Mouse (Mus musculus) embryonic facial prominence, embryonic 14.5 days (tissue): ENCODE measurements around the gene Hmgb3. TPM values are rescaled to one million over a fixed set of nuclear protein-coding genes. Genes with fewer than 3 reads are reported as not detected.

ENCODE experiments used
- ATAC-seq: fragments of 200-750 bp; cut with Nextera tagmentation; 2 replicates; pipeline ENCODE4 v1.8.0; 2017; ENCODE audit warnings: low read depth, moderate number of reproducible peaks, moderate TSS enrichment
- DNase-seq: peaks from one replicate; pipeline ENCODE4 v3.0.0-alpha.2; 2015; ENCODE audit warnings: low spot score
- H3K27ac ChIP-seq: fragments of 300-500 bp; sonication (generic); replicated peaks from 2 replicates; pipeline ENCODE4 v1.5.1; 2014; ENCODE audit warnings: low read depth, mild to moderate bottlenecking, low read length, moderate library complexity
- H3K27me3 ChIP-seq: fragments of 300-500 bp; sonication (generic); replicated peaks from 2 replicates; pipeline ENCODE4 v1.6.1; 2014; ENCODE audit warnings: low read length; ENCODE audit not compliant: control insufficient read depth, insufficient read depth
- H3K36me3 ChIP-seq: fragments of 300-500 bp; sonication (generic); 2 replicates; pipeline ENCODE4 v1.6.1; 2014; ENCODE audit warnings: low read length, mixed read lengths; ENCODE audit not compliant: control insufficient read depth, insufficient read depth
- H3K4me1 ChIP-seq: fragments of 300-500 bp; sonication (generic); 2 replicates; pipeline ENCODE4 v1.6.1; 2014; ENCODE audit warnings: antibody characterized with exemption, low read length; ENCODE audit not compliant: control insufficient read depth, insufficient read depth
- H3K4me2 ChIP-seq: fragments of 300-500 bp; sonication (generic); 2 replicates; pipeline ENCODE4 v1.6.1; 2014; ENCODE audit warnings: low read depth, mild to moderate bottlenecking, low read length, moderate library complexity, mixed read lengths
- H3K4me3 ChIP-seq: fragments of 300-500 bp; sonication (generic); 2 replicates; pipeline ENCODE4 v1.5.1; 2014; ENCODE audit warnings: low read depth, mild to moderate bottlenecking, low read length
- H3K9ac ChIP-seq: fragments of 300-500 bp; sonication (generic); 2 replicates; pipeline ENCODE4 v1.6.1; 2014; ENCODE audit warnings: low read depth, mild to moderate bottlenecking, low read length, moderate library complexity, mixed read lengths
- H3K9me3 ChIP-seq: fragments of 300-500 bp; sonication (generic); 2 replicates; pipeline ENCODE4 v1.6.1; 2016; ENCODE audit warnings: low read length; ENCODE audit not compliant: control insufficient read depth
- WGBS: fragments of 180-500 bp; shearing (Covaris S2); extraction: QIAGEN DNeasy Blood & Tissue Kit; methylation state at CpG from one replicate; pipeline ENCODE4 v1.1.7; 2014; 5-methylcytosine and 5-hydroxymethylcytosine counted together
- polyA plus RNA-seq: library from polyadenylated mRNA; unstranded; fragments of >200 nt; fragmentation: Nextera tagmentation; extraction: Ambion mirVana; gene quantifications from 2 replicates; pipeline ENCODE4 v1.2.1, GENCODE M21; 2014

Hmgb3 gene
- polyA plus RNA-seq, 1 experiment from 2014 or later, result 122 TPM

DNA sequence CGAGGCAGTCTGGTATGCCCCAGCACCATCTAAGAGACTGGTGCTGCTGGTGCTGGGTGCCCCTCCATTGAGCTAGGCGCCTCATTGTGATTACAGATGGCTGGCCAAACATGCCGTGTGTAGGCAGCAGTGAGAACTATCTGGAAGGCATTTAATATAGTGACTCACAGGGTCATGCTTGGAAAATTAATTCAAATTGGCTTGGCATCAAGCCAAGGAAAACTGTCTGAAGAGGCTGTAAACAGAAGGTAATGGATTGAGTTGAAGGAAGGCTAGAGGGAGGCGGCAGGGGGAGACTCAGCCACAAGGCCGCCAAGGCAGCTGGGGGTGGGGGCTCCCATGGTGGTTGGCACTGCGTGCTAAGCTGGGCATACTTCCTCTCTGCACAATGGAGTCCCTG lies 27.1 kb upstream of the Hmgb3 start:
- Histone ChIP-seq H3K27ac (no peak overlapping the region), H3K4me1 (peaks cover 4% of the 10 kb centered on the region; the same call in 1 of the 2 replicates), H3K4me2 (no peak overlapping the region), H3K9ac (no peak overlapping the region), H3K9me3 (no peaks in the 10 kb centered on the region), H3K36me3 (no peaks in the 10 kb centered on the region), H3K4me3 (no peak overlapping the region), H3K27me3 (no peaks in the 10 kb centered on the region)
- DNase-seq (peak; percentile 65), ATAC-seq (peak; percentile 37)
- WGBS, result 47% methylated on average over 4 of the region's 6 CpGs

DNA sequence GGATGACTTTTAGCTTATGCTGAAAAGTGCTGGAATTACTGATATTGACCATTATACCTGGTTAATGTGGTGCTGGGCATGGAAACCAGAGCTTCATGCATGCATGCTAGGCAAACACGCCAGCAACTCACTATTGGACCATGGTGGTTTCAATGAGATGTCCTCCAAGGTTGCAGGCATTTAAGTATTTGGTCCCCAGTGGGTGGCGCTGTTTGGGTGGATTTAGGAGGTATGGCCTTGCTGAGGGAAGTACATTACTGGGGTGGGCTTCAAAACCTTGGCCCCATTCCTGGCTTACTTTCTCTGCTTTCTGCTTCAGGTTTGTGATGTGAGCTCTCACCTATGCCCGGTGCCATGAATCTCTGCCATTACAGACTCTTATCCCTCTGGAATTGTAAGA lies 23.1 kb upstream of the Hmgb3 start:
- no peaks in the 10 kb centered on the region for H3K36me3 ChIP-seq
- 57% methylated on average over 3 of the region's 3 CpGs for WGBS

DNA sequence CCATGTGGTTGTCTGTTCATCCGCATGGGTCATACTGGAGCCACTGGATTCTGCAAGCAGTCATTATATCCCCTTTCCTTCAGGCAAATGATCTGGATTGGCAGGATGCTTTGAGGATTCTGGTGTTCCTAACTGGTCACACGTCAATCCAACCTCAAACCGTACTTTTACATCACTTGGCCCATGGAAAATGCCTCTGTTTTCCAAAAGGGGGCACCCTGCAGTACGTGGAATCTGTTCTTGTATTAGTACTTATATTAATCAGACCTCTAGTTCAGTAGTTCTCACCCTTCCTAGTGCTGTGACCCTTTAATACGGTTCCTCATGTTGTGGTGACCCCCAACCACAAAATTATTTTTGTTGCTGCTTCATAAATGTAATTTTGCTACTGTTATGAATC lies 21.6 kb upstream of the Hmgb3 start:
- Histone ChIP-seq H3K27ac (no peak overlapping the region), H3K36me3 (no peaks in the 10 kb centered on the region), H3K27me3 (no peaks in the 10 kb centered on the region), H3K4me2 (no peak overlapping the region), H3K9ac (no peak overlapping the region), H3K4me3 (no peak overlapping the region), H3K4me1 (no peaks in the 10 kb centered on the region), H3K9me3 (no peaks in the 10 kb centered on the region)
- ATAC-seq (no peak), DNase-seq (no peak)
- WGBS, result 78% methylated on average over 5 of the region's 5 CpGs

More for the DNA sequence above, 23.1 kb upstream of the Hmgb3 start:
- Histone ChIP-seq H3K4me1 (peaks cover 4% of the 10 kb centered on the region; the same call in 1 of the 2 replicates), H3K4me3 (no peak overlapping the region), H3K27ac (no peak overlapping the region), H3K4me2 (no peak overlapping the region), H3K27me3 (no peaks in the 10 kb centered on the region), H3K9ac (no peak overlapping the region), H3K9me3 (no peaks in the 10 kb centered on the region)
- ATAC-seq, result no peak
- DNase-seq, result no peak

DNA sequence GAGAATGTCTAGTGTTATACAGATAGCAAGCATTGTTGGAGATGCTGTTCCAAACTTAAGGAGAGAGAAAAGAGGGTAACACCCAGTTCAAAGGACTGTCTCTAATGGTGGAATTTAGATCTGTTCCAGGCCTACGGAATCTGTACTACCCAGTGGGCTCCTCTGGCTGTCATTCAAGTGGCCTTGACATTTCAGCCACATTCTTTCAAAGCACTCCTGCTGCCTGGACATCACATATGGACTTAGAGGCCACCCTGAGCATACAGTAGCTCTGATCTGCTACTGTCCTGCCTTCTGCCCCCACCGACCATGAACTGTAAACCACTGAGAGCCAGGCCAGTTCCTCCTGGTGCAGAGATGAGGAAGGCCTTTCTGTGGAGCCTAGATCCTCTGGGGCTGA lies 17.9 kb upstream of the Hmgb3 start:
- H3K4me3 ChIP-seq, result no peak overlapping the region
- no peak for ATAC-seq
- H3K9ac ChIP-seq, result no peak overlapping the region
- no peak overlapping the region for H3K27ac ChIP-seq
- no peaks in the 10 kb centered on the region for H3K4me1 ChIP-seq
- H3K36me3 ChIP-seq, result no peaks in the 10 kb centered on the region
- 66% methylated on average over 2 of the region's 2 CpGs for WGBS
- no peak for DNase-seq
- H3K27me3 ChIP-seq, result peaks cover 3% of the 10 kb centered on the region; the same call in 1 of the 2 replicates
- no peak overlapping the region for H3K4me2 ChIP-seq
- H3K9me3 ChIP-seq, result no peaks in the 10 kb centered on the region

DNA sequence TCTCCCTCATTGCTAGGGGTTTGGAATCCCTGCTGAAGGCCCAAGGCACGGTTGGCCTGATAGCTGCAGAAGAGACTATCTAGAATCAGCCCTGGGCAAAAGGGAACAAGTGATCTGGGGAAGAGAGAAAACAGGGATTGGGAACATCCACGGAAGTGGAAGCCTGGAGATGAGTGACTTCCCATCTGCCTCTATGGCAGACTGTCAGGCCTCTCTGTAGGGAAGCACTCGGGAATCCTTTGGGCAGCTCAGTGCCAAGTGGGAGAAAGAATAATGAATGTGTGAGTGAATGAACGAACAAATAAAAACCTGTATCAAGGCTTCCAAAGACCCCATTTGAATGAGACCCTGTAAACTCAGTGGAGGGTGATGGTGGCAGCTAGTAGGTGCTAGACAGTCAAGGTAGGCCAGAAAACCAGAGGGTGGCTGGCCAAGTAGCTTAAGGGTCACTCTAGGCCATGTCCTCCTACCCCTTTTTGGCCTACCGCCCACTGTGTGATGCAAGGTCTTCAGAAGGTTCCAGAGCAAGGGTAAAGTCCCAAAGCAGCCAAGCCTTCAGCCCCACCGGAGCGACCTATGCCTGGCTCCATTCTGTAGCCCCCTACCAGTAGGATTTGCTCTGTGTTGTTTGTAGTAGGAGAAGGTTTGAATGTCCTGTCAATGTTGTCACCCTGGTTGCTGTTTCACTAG lies 14.8 kb upstream of the Hmgb3 start:
- Histone ChIP-seq H3K4me1 (no peaks in the 10 kb centered on the region), H3K4me2 (no peak overlapping the region), H3K36me3 (no peaks in the 10 kb centered on the region), H3K9ac (no peak overlapping the region), H3K9me3 (no peaks in the 10 kb centered on the region), H3K27me3 (peaks cover 3% of the 10 kb centered on the region), H3K4me3 (no peak overlapping the region), H3K27ac (no peak overlapping the region)
- no peak for DNase-seq
- no peak for ATAC-seq
- WGBS, result 83% methylated on average over 7 of the region's 7 CpGs

DNA sequence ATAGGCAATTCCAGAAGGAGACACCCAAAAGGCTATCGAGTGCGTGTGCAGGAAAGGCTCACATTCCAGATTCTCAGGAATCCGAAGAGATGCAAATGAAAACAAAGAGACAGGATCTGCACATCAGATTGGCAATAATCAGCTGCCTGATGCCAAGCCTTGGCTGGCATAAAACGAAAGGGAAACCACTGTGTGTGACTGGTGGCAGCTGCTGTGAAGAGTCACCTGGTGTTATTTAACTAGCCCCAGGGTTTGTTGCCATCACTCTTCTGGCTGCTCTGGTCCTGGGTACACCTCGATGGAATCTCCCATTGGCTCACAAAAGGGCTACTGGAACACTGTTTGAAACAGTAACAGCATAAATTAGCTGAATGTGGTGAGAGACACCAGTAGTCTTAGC lies 11.0 kb upstream of the Hmgb3 start:
- Histone ChIP-seq H3K9me3 (no peaks in the 10 kb centered on the region), H3K4me2 (no peak overlapping the region), H3K27me3 (peaks cover 3% of the 10 kb centered on the region), H3K9ac (no peak overlapping the region), H3K36me3 (no peaks in the 10 kb centered on the region), H3K4me1 (no peaks in the 10 kb centered on the region), H3K4me3 (no peak overlapping the region), H3K27ac (no peak overlapping the region)
- 48% methylated on average over 5 of the region's 5 CpGs for WGBS
- no peak for DNase-seq
- no peak for ATAC-seq

DNA sequence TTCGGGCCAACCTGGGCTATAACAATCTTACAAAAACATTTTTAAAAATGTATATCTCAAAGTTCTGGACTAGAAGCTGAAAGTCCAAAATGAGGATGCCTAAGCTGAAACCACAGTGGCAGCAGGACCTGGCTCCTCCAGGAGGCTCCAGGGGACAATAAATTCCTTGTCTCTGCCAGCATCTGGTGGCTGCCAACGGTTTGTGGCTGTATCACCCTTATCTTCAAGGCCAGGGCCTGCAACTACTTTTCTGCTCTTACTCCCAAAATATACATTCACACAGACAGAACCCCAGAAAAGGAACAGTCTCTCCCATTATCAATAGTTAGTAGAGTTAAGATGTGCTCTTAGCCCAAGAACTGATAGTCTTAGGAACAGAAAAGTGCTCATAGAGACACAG lies 10.6 kb upstream of the Hmgb3 start:
- H3K4me1 ChIP-seq, result no peaks in the 10 kb centered on the region
- H3K27me3 ChIP-seq, result peaks cover 3% of the 10 kb centered on the region
- no peak for ATAC-seq
- H3K9ac ChIP-seq, result no peak overlapping the region
- no peak for DNase-seq
- no peaks in the 10 kb centered on the region for H3K9me3 ChIP-seq
- no peak overlapping the region for H3K4me3 ChIP-seq
- no peak overlapping the region for H3K27ac ChIP-seq
- no peak overlapping the region for H3K4me2 ChIP-seq
- no peaks in the 10 kb centered on the region for H3K36me3 ChIP-seq
- WGBS, result 69% methylated on average over 2 of the region's 2 CpGs

DNA sequence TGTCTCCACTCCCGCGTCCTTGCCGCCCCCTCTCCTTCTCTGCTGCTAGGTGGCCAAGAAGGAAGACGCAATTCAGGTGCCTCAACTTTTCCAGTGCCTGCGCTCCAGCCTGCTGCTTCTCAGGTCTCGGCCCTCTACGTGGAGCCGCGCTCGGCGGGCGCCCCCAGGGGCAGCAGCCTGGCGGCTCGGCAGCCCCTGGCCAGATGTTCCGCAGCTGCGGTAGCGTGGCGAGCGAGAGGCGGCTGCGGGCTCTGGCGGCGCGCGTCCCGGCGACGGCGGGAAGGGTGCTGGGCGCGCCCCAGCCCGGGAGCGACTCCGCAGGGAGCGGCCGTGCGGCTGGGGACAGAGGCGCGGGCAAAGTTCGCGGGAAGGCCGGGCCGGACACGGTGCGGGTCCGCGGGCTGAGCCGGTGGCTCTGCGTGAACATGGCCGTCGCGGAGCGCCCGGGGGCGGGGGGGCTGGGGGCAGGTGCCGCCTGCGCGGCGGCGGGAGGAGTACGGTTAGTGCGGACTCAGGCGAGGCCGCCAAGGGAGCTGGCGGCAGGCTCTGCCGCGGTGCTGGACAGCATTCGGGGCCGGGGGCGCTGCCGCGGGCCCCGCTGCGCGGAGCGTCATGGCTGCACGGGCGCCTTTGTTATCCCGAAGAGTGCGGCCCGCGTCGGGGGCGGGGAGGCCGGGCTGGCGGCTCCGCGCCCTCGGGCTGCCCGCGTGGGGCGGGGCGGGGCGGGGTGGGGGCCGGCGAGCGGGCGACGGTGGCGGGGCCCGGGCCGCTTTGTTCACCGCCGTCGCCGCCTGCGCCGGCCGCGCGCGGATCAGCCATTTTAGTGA lies 610 bp downstream of the Hmgb3 start:
- Histone ChIP-seq H3K9me3 (no peaks in the 10 kb centered on the region), H3K4me2 (peak overlapping the region; percentile 57), H3K27ac (peak overlapping the region; percentile 92), H3K9ac (peak overlapping the region; percentile 89), H3K36me3 (peaks cover 14% of the 10 kb centered on the region), H3K4me1 (no peaks in the 10 kb centered on the region), H3K4me3 (peak overlapping the region; percentile 62), H3K27me3 (no peaks in the 10 kb centered on the region)
- 13% methylated on average over 17 of the region's 112 CpGs for WGBS
- peak; percentile 12 for DNase-seq
- ATAC-seq, result peak; percentile 67
